Mouse (Mus musculus) MEL (cell line): Measurements from ENCODE around the gene Fgf8. TPM values are rescaled to one million over a fixed set of nuclear protein-coding genes. Genes with fewer than 3 reads are reported as not detected.

Source experiments
- DNase-seq: peaks from one replicate; pipeline ENCODE4 v3.0.0; 2011; ENCODE audit warnings: low read depth, low spot score
- H3K27ac ChIP-seq: 2 replicates; pipeline ENCODE4 v1.5.1; 2012; ENCODE audit warnings: low read depth, mild to moderate bottlenecking, control low read depth, low read length, moderate library complexity; ENCODE audit not compliant: control insufficient read depth
- H3K27me3 ChIP-seq, 2 experiments: fragments of 150-350 bp in 1 of 2; sonication (generic) in 1 of 2; 2 replicates each; pipeline ENCODE4 v1.6.1; 2012; ENCODE audit warnings: low read length in 2 of 2, mild to moderate bottlenecking in 2 of 2, improper control_type of control experiment in 1 of 2, moderate library complexity in 1 of 2; ENCODE audit not compliant: insufficient read depth in 2 of 2, control insufficient read depth in 1 of 2
- H3K36me3 ChIP-seq, 2 experiments: 2 replicates each; pipeline ENCODE4 v1.6.1; 2012 to 2014; ENCODE audit warnings: low read length in 2 of 2, improper control_type of control experiment in 1 of 2, inconsistent platforms in 1 of 2, mild to moderate bottlenecking in 1 of 2; ENCODE audit not compliant: insufficient read depth in 2 of 2, control insufficient read depth in 1 of 2
- H3K4me1 ChIP-seq, 2 experiments: fragments of 150-350 bp in 1 of 2; sonication (generic) in 1 of 2; 2 replicates each; pipeline ENCODE4 v1.6.1; 2012; ENCODE audit warnings: low read length in 2 of 2, improper control_type of control experiment in 1 of 2, mild to moderate bottlenecking in 1 of 2; ENCODE audit not compliant: insufficient read depth in 2 of 2, control insufficient read depth in 1 of 2
- H3K4me3 ChIP-seq, 2 experiments: fragments of 150-350 bp in 1 of 2; sonication (generic) in 1 of 2; 2 replicates each; pipeline ENCODE4 v1.5.1; 2012; ENCODE audit warnings: low read depth in 2 of 2, low read length in 2 of 2, mild to moderate bottlenecking in 2 of 2, moderate library complexity in 2 of 2, control low read depth in 1 of 2, improper control_type of control experiment in 1 of 2; ENCODE audit not compliant: control insufficient read depth in 1 of 2, insufficient read depth in 1 of 2
- H3K79me2 ChIP-seq: 2 replicates; pipeline ENCODE4 v1.6.1; 2012; ENCODE audit warnings: mild to moderate bottlenecking, low read length, moderate library complexity; ENCODE audit not compliant: control insufficient read depth, poor library complexity, insufficient read depth
- H3K9ac ChIP-seq: 2 replicates; pipeline ENCODE4 v1.6.1; 2012; ENCODE audit warnings: low read depth, mild to moderate bottlenecking, control low read depth, low read length, moderate library complexity; ENCODE audit not compliant: control insufficient read depth, poor library complexity, severe bottlenecking
- H3K9me3 ChIP-seq: fragments of 150-350 bp; sonication (generic); replicated peaks from 2 replicates; pipeline ENCODE4 v1.6.1; 2012; ENCODE audit warnings: mild to moderate bottlenecking, low read length, improper control_type of control experiment, moderate library complexity; ENCODE audit not compliant: insufficient read depth
- CHD1 ChIP-seq: IDR thresholded peaks from 2 replicates; pipeline ENCODE4 v1.6.1; 2012; ENCODE audit warnings: low read depth, mild to moderate bottlenecking, inconsistent platforms, low read length, improper control_type of control experiment
- CHD2 ChIP-seq: IDR thresholded peaks from 2 replicates; pipeline ENCODE4 v1.6.1; 2011; ENCODE audit warnings: low read length, improper control_type of control experiment
- CTCF ChIP-seq, 3 experiments: IDR thresholded peaks in 2 of 3; conservative IDR thresholded peaks in 1 of 3; 2 replicates each; pipeline ENCODE4 v1.5.1; 2011 to 2012; ENCODE audit warnings: low read length in 3 of 3, low read depth in 2 of 3, mild to moderate bottlenecking in 2 of 3, improper control_type of control experiment in 1 of 3, inconsistent platforms in 1 of 3, mixed read lengths in 1 of 3, moderate library complexity in 1 of 3; ENCODE audit not compliant: control insufficient read depth in 1 of 3, insufficient read depth in 1 of 3, poor library complexity in 1 of 3, severe bottlenecking in 1 of 3
- ELF1 ChIP-seq: IDR thresholded peaks from 2 replicates; pipeline ENCODE4 v1.6.1; 2014; ENCODE audit warnings: low read depth, mild to moderate bottlenecking, inconsistent platforms, low read length, improper control_type of control experiment, moderate library complexity
- EP300 ChIP-seq, 2 experiments: IDR thresholded peaks; 2 replicates each; pipeline ENCODE4 v1.6.1; 2011; ENCODE audit warnings: improper control_type of control experiment in 2 of 2, low read length in 2 of 2, low read depth in 1 of 2, mild to moderate bottlenecking in 1 of 2
- ETS1 ChIP-seq: IDR thresholded peaks from 2 replicates; pipeline ENCODE4 v1.6.1; 2012; ENCODE audit warnings: low read depth, mild to moderate bottlenecking, inconsistent platforms, low read length, improper control_type of control experiment, moderate library complexity
- GABPA ChIP-seq: IDR thresholded peaks from 2 replicates; pipeline ENCODE4 v1.6.1; 2012; ENCODE audit warnings: low read depth, mild to moderate bottlenecking, inconsistent platforms, low read length, improper control_type of control experiment, moderate library complexity
- GATA1 ChIP-seq: IDR thresholded peaks from 2 replicates; pipeline ENCODE4 v1.6.1; 2011; ENCODE audit warnings: low read depth, low read length, improper control_type of control experiment
- KAT2A ChIP-seq: conservative IDR thresholded peaks from 2 replicates; pipeline ENCODE4 v1.6.1; 2012; ENCODE audit warnings: low read depth, low read length, improper control_type of control experiment, inconsistent platforms
- MAFK ChIP-seq: IDR thresholded peaks from 2 replicates; pipeline ENCODE4 v1.6.1; 2011; ENCODE audit warnings: low read depth, mild to moderate bottlenecking, low read length, improper control_type of control experiment, borderline replicate concordance
- MAX ChIP-seq: IDR thresholded peaks from 2 replicates; pipeline ENCODE4 v1.6.1; 2011; ENCODE audit warnings: low read length, improper control_type of control experiment
- MAZ ChIP-seq: IDR thresholded peaks from 2 replicates; pipeline ENCODE4 v1.6.1; 2012; ENCODE audit warnings: low read depth, mild to moderate bottlenecking, inconsistent platforms, low read length, improper control_type of control experiment
- NELFE ChIP-seq: IDR thresholded peaks from 2 replicates; pipeline ENCODE4 v1.6.1; 2011; ENCODE audit warnings: low read depth, low read length, improper control_type of control experiment
- POLR2A ChIP-seq, 2 experiments: IDR thresholded peaks; 2 replicates each; pipeline ENCODE4 v1.6.1; 2011 to 2012; ENCODE audit warnings: low read length in 2 of 2, mild to moderate bottlenecking in 2 of 2, control low read depth in 1 of 2, improper control_type of control experiment in 1 of 2, low read depth in 1 of 2, moderate library complexity in 1 of 2; ENCODE audit not compliant: control insufficient read depth in 1 of 2, insufficient read depth in 1 of 2, poor library complexity in 1 of 2
- POLR2AphosphoS5 ChIP-seq: IDR thresholded peaks from 2 replicates; pipeline ENCODE4 v1.6.1; 2012; ENCODE audit warnings: low read depth, borderline replicate concordance, mild to moderate bottlenecking, inconsistent platforms, low read length, moderate library complexity, mixed read lengths
- RAD21 ChIP-seq: IDR thresholded peaks from 2 replicates; pipeline ENCODE4 v1.6.1; 2011; ENCODE audit warnings: mild to moderate bottlenecking, low read depth, low read length, improper control_type of control experiment
- RCOR1 ChIP-seq: IDR thresholded peaks from 2 replicates; pipeline ENCODE4 v1.6.1; 2012; ENCODE audit warnings: low read depth, mild to moderate bottlenecking, inconsistent platforms, low read length, improper control_type of control experiment
- SIN3A ChIP-seq: IDR thresholded peaks from 2 replicates; pipeline ENCODE4 v1.6.1; 2012; ENCODE audit warnings: low read length, improper control_type of control experiment, inconsistent platforms
- TBP ChIP-seq: IDR thresholded peaks from 2 replicates; pipeline ENCODE4 v1.8.0; 2011; ENCODE audit warnings: low read depth, low read length, improper control_type of control experiment
- TCF12 ChIP-seq: IDR thresholded peaks from 2 replicates; pipeline ENCODE4 v1.6.1; 2014; ENCODE audit warnings: low read depth, mild to moderate bottlenecking, inconsistent platforms, low read length, improper control_type of control experiment, moderate library complexity
- ZKSCAN1 ChIP-seq: IDR thresholded peaks from 2 replicates; pipeline ENCODE4 v1.6.1; 2012; ENCODE audit warnings: low read depth, mild to moderate bottlenecking, inconsistent platforms, low read length, improper control_type of control experiment, moderate library complexity
- ZMIZ1 ChIP-seq: IDR thresholded peaks from 2 replicates; pipeline ENCODE4 v1.6.1; 2012; ENCODE audit warnings: low read depth, mild to moderate bottlenecking, inconsistent platforms, low read length, improper control_type of control experiment, moderate library complexity
- ZNF384 ChIP-seq: IDR thresholded peaks from 2 replicates; pipeline ENCODE4 v1.6.1; 2012; ENCODE audit warnings: low read depth, mild to moderate bottlenecking, inconsistent platforms, low read length, improper control_type of control experiment
- polyA plus RNA-seq, 2 experiments: library from polyadenylated mRNA; stranded (reverse) in 1 of 2; unstranded in 1 of 2; fragments of >175 nt in 1 of 2; fragments of >200 nt in 1 of 2; gene quantifications; 2 replicates each; pipeline versions ENCODE4 v1.2.1 to v1.2.4; 2012; ENCODE audit warnings: low replicate concordance in 2 of 2, low read depth in 1 of 2; ENCODE audit not compliant: insufficient read length in 2 of 2, insufficient read depth in 1 of 2, missing spikeins in 1 of 2
- total RNA-seq: library from RNA; depleted of rRNA; stranded (reverse); fragments of 300-350 nt; gene quantifications from 2 replicates; pipeline ENCODE4 v1.2.3, GENCODE M21; 2012

Gene Fgf8
- total and polyA plus RNA-seq, 3 experiments = not detected

DNA sequence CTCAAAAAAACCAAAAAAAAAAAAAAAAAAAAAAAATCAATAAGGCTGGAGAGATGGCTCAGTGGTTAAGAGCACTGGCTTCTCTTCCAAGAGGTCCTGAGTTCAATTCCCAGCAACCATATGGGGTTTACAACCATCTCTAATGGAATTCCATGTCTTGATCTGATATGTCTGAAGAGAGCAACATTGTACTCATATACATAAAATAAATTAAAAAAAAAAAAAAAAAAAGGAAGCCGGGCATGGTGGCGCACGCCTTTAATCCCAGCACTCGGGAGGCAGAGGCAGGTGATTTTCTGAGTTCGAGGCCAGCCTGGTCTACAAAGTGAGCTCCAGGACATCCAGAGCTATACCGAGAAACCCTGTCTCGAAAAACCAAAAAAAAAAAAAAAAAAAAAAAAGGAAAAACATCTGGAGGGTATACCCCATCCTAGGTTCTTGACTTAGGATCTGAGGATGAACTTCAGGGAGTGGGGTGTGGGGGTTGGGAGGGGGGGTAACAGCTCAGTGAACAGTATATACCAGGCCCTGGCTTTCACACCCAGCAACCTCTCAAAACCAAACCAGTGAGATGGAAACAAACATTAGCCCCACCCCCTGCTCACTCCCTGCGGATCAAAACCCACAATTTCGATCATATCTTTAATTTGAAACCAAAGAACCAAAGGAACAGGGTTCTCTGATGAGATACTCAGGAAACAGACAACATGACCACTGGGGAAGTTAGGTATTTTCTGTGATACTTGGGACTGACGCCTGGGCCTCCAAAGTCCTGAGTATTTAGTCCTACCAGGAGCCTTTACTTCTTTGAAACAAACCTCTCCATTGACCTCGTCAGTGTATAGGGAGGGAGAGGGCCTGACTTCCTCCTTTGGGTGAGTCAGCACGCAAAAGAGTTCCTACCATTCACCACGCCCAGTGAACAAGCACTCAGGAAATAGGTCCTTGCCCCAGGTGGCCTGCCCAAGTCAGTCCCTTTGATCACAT, 47.5 kb upstream of the Fgf8 start (continued):
- TF ChIP-seq ELF1 = peak; percentile 90
- peak in 1 of 2 experiments; percentile 80; a peak in 2 of 4 replicates for TF ChIP-seq POLR2A (IDR thresholded peaks at IDR 0.05; ENCODE audit: control insufficient read depth in 1 of 2, insufficient read depth in 1 of 2, low read depth in 1 of 2, low read length in 2 of 2, poor library complexity in 1 of 2)
- TF ChIP-seq RCOR1 = 0 out of 2 replicates have a peak, but pooled peaks have one; percentile 32
- 0 out of 2 replicates have a peak, but pooled peaks have one; percentile 87 for TF ChIP-seq CHD1
- peak; percentile 58; the same call in 1 of the 2 replicates for TF ChIP-seq TCF12
- TF ChIP-seq, all 39 proteins: peak for 23

DNA sequence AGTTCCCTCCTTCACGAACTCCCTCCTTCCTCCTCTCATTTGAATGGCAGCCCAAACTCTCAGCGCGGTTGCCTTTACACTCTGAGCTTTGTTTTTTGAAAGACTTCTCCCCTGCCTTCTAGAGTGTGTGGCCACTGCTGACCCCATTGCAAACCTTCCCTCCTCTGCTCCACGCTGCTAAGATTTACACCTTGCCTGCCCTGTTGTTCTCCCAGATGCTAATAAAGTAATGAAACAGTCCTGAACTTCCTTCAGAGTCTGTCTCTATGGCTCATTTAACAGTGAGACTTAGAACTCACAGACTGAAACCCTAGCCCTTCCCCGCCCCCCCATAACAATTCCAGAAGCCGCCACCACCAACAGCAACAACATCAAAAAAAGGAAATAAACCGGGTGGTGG, 46.6 kb upstream of the Fgf8 start:
- Histone ChIP-seq H3K4me1 (peaks cover 8 to 25% of the 10 kb centered on the region in 2 experiments), H3K27ac (peak overlapping the region; percentile 97), H3K36me3 (peaks cover 0 to 30% of the 10 kb centered on the region in 2 experiments; a peak in 2 of 4 replicates), H3K27me3 (no peaks in the 10 kb centered on the region), H3K9ac (peak overlapping the region; percentile 30), H3K9me3 (no peaks in the 10 kb centered on the region), H3K4me3 (no peak overlapping the region), H3K79me2 (no peaks in the 10 kb centered on the region)
- no peak for TF ChIP-seq NELFE
- 0 out of 2 replicates have a peak, but pooled peaks have one; percentile 33 for TF ChIP-seq CHD1
- no peak for TF ChIP-seq MAX
- TF ChIP-seq CTCF (IDR thresholded peaks at IDR 0.05 in 2 of 3, conservative IDR thresholded peaks at IDR 0.05 in 1 of 3; ENCODE audit: control insufficient read depth in 1 of 3, insufficient read depth in 1 of 3, low read depth in 2 of 3, low read length in 3 of 3, poor library complexity in 1 of 3, severe bottlenecking in 1 of 3) = 0 out of 6 replicates have a peak, but pooled peaks of 1 of the 3 experiments have one; percentile 0
- TF ChIP-seq MAFK = no peak
- TF ChIP-seq KAT2A = no peak
- TF ChIP-seq ETS1 = no peak
- DNase-seq = peak; percentile 45

- peaks cover 10 to 29% of the 10 kb centered on the region in 2 experiments for H3K4me1 ChIP-seq
- TF ChIP-seq RAD21 (no peak), ETS1 (no peak; the same call in 1 of the 2 replicates), TBP (no peak), ZNF384 (no peak), CHD2 (no peak), MAZ (no peak), TCF12 (0 out of 2 replicates have a peak, but pooled peaks have one; percentile 21), ZKSCAN1 (no peak), ZMIZ1 (no peak), NELFE (no peak), POLR2AphosphoS5 (no peak), GATA1 (no peak), GABPA (no peak), MAFK (no peak), CHD1 (no peak), SIN3A (no peak), EP300 (IDR thresholded peaks at IDR 0.05; ENCODE audit: low read depth in 1 of 2, low read length in 2 of 2) (peak in 1 of 2 experiments; percentile 25; a peak in 1 of 4 replicates), POLR2A (IDR thresholded peaks at IDR 0.05; ENCODE audit: control insufficient read depth in 1 of 2, insufficient read depth in 1 of 2, low read depth in 1 of 2, low read length in 2 of 2, poor library complexity in 1 of 2) (no peak)
- TF ChIP-seq, all 39 proteins: peak for 2
- H3K9me3 ChIP-seq = no peaks in the 10 kb centered on the region
- no peak overlapping the region for H3K27ac ChIP-seq
- peak; percentile 52 for DNase-seq
- H3K27me3 ChIP-seq = no peaks in the 10 kb centered on the region
- no peak overlapping the region for H3K4me3 ChIP-seq
- H3K9ac ChIP-seq = no peak overlapping the region
- no peaks in the 10 kb centered on the region; the same call in 1 of the 2 replicates for H3K79me2 ChIP-seq
- peaks cover 0 to 33% of the 10 kb centered on the region in 2 experiments; a peak in 2 of 4 replicates for H3K36me3 ChIP-seq
Measured at GRCm38 (mm10) chr19:45788337-45788736, 45.6 kb upstream of the Fgf8 start.
